Mouse (Mus musculus) urinary bladder, adult 18-20 months (tissue): ENCODE data around the gene Exoc3l2.
A peak's percentile ranks its signal among the peaks of the same experiment; 100 is the strongest.
"Not testable (repeated sequence)": the region's sequence is repeated elsewhere in the genome, so short reads cannot be mapped to it uniquely, and the experiment has no call there.

Experiments used
- DNase-seq, 2 experiments: peaks; one replicate each; pipeline ENCODE4 v3.0.0; 2022; ENCODE audit warnings: low spot score in 2 of 2, mixed read lengths in 2 of 2

Exoc3l2 gene

GRCm38 (mm10) chr7:19486549-19486948 lies 23.4 kb downstream of the Exoc3l2 start:
- DNase-seq = no peak

GRCm38 (mm10) chr7:19489525-19489924 lies 26.4 kb downstream of the Exoc3l2 start:
- no peak for DNase-seq

- peak in 1 of 2 experiments; percentile 31 for DNase-seq
Measured at GRCm38 (mm10) chr7:19491731-19492130, 28.6 kb downstream of the Exoc3l2 start.

GRCm38 (mm10) chr7:19494751-19495474 lies 31.8 kb downstream of the Exoc3l2 start:
- DNase-seq = no peak

GRCm38 (mm10) chr7:19495521-19496213 lies 32.5 kb downstream of the Exoc3l2 start:
- no peak for DNase-seq

GRCm38 (mm10) chr7:19496214-19496555 lies 33.1 kb downstream of the Exoc3l2 start:
- no peak for DNase-seq

GRCm38 (mm10) chr7:19498326-19498725 lies 35.2 kb downstream of the Exoc3l2 start:
- DNase-seq = no peak

GRCm38 (mm10) chr7:19500420-19501363 lies 37.6 kb downstream of the Exoc3l2 start:
- DNase-seq = no peak

GRCm38 (mm10) chr7:19501658-19502057 lies 38.5 kb downstream of the Exoc3l2 start:
- DNase-seq = no peak

GRCm38 (mm10) chr7:19503481-19504068 lies 40.4 kb downstream of the Exoc3l2 start:
- peak; percentile 34 to 48 for DNase-seq

- DNase-seq = no peak
Measured at GRCm38 (mm10) chr7:19506326-19506725, 43.2 kb downstream of the Exoc3l2 start.

- peak in 1 of 2 experiments; percentile 31 for DNase-seq
Measured at GRCm38 (mm10) chr7:19506969-19507611, 44.0 kb downstream of the Exoc3l2 start.

GRCm38 (mm10) chr7:19507612-19507981 lies 44.5 kb downstream of the Exoc3l2 start:
- no peak for DNase-seq

- DNase-seq = peak; percentile 87 to 89
Measured at GRCm38 (mm10) chr7:19508150-19508923, 45.2 kb downstream of the Exoc3l2 start, which contains the start of the genes Bloc1s3 and Trappc6a. Gene Bloc1s3, minus strand, starts transcription at chr7:19508367. Gene Trappc6a, plus strand, starts transcription at chr7:19508395.

- no peak for DNase-seq
Measured at GRCm38 (mm10) chr7:19508924-19509568, 45.9 kb downstream of the Exoc3l2 start.

GRCm38 (mm10) chr7:19509786-19510185 lies 46.7 kb downstream of the Exoc3l2 start:
- DNase-seq = no peak

- not testable (repeated sequence) for DNase-seq
Measured at GRCm38 (mm10) chr7:19511934-19512333, 48.8 kb downstream of the Exoc3l2 start.

GRCm38 (mm10) chr7:19512353-19512752 lies 49.2 kb downstream of the Exoc3l2 start:
- DNase-seq = no peak

- peak; percentile 39 to 58 for DNase-seq
Measured at GRCm38 (mm10) chr7:19517652-19518365, 54.7 kb downstream of the Exoc3l2 start, which contains the start of gene Nkpd1. Gene Nkpd1, plus strand, starts transcription at chr7:19517838.
